Mouse (Mus musculus) liver (tissue): ENCODE measurements around the gene Keap1.
"Not testable (repeated sequence)": the region's sequence is repeated elsewhere in the genome, so short reads cannot be mapped to it uniquely, and the experiment has no call there.

Experiments used
- DNase-seq: peaks from one replicate; pipeline ENCODE4 v3.0.0-alpha.2; 2020; ENCODE audit warnings: mixed read lengths

Gene Keap1

GRCm38 (mm10) chr9:21261831-21262230 lies 22.7 kb upstream of the Keap1 start:
- no peak for DNase-seq

DNA sequence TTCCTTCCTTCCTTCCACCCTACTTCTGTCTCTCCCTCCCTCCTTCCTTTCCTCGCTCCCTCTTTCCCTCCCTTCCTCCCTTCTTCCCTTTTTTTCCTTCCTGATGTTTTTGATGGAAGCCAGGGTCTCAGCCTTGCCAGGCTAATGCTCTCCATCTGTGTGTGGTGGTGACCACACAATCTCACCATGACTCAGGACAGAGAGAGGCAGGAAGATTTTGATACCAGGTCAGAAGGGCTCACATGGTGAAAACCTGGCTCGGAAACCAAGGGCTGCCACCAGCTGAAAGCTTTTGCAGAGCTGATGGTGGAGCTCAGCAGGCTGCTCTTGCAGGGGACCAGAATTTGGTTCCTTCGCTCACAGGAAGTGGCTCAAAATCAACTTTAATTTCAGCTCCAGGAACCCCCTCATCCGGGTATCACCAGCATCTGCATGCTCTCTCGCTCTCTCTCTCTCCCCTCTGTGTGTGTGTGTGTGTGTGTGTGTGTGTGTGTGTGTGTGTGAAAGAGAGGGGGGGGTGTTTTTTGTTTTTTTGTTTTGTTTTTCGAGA lies 21.4 kb upstream of the Keap1 start:
- DNase-seq: no peak

GRCm38 (mm10) chr9:21256349-21256748 lies 17.2 kb upstream of the Keap1 start:
- not testable (repeated sequence) for DNase-seq

DNA sequence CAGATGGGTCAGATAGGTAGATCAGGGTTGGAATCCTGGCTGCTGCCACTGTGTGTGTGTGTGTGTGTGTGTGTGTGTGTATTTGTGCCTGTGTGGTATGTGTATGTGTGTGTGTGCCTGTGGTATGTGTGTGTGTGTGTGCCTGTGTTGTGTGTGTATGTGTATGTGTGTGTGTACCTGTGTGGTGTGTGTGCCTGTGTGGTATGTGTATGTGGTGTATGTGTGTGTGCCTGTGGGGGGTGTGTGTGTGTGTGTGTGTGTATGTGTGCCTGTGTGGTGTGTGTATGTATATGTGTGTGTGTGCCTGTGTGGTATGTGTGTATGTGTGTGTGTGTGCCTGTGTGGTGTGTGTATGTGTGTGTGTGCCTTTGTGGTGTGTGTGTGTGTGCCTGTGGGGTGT lies 15.5 kb upstream of the Keap1 start:
- DNase-seq: no peak

DNA sequence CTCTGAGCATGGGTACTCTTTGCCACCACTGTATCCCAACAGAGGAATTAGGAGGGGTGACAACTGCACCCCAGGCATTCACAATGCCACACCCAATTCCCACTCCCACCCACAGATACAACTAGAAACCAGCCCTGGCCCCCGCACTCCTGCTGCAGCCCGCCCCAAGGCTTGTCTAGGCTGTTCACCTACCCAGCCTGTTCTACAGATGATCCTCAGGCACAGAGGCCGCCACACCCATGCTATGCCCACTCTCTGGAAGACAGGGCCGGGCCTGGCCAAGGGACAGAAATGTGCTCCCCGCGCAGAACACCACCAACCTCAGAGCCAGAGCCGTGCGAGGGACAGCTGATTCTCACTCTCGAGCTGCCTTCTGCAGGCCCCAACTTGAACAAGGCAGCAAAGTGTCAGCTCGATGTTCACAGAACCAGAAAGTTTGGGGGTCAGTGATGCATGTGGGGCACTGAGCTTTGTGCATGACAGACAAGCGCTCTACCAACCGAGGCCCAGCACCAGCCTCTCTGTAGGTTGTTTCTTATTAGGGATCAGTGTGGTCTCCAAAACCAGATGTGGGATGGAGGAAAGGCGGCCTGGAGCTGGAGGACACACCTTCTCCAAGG lies 12.1 kb upstream of the Keap1 start:
- DNase-seq: no peak

- DNase-seq: no peak
Observed at GRCm38 (mm10) chr9:21250509-21250908, 11.3 kb upstream of the Keap1 start.

- DNase-seq: no peak
Observed at GRCm38 (mm10) chr9:21249629-21250508, 10.7 kb upstream of the Keap1 start.

DNA sequence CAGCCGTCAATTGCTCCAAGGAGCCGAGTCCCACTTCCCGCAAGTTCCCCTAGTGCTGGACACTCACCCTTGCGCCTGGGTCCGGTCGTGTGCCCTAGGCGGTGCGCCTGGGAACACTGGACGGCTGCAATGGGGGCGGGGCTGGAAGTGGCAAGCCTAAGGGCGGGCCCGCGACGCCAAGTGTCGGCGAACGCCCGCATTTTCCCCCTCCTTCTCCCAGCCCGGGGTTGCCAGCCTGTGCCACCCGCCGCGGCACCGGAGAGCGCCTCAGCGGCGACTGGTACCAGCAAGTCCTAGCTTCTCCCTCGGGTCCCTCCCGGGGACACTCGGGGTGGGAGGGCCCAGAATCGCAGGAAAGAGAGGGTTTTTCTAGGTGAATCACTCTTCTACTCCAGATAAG lies 9.2 kb upstream of the Keap1 start, which contains the start of gene S1pr5:
Gene S1pr5, minus strand, starts transcription at position 118 of the 400 bp plus-strand sequence.
- DNase-seq: peak; percentile 40

GRCm38 (mm10) chr9:21246342-21246741 lies 7.2 kb upstream of the Keap1 start:
- no peak for DNase-seq

GRCm38 (mm10) chr9:21245113-21245487 lies 5.9 kb upstream of the Keap1 start:
- DNase-seq: no peak

DNA sequence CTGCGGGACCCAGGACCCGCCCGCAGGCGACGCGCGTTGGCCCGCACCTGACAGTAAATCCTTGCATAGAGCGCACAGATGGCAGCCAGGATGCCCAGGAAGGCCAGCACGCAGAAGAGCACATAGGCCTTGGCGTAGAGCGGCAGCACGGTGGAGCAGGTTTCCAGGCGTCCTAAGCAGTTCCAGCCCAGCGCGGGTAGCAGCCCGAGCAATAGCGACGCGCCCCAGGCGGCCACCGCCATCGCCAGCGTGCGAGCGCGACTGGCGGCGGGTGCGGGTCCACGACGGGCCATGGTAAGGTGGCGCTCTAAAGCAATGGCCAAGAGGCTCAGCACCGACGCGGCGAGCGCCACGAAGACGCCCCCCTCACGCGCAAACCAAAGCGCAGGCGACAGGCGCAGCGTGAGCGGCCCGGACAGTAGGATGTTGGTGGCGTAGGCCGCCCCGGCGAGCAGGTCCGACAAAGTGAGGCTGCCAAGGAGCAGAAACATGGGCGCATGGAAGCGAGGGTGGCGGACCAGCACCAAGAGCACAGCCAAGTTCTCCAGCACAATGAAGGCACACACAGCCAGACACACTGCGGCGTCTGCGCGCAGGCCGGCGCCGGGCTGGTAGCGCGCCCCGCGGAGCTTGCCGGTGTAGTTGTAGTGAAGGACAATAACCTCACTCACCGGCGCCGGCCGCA lies 5.4 kb upstream of the Keap1 start:
- DNase-seq: no peak

GRCm38 (mm10) chr9:21243826-21244427 lies 4.8 kb upstream of the Keap1 start:
- DNase-seq: no peak

DNA sequence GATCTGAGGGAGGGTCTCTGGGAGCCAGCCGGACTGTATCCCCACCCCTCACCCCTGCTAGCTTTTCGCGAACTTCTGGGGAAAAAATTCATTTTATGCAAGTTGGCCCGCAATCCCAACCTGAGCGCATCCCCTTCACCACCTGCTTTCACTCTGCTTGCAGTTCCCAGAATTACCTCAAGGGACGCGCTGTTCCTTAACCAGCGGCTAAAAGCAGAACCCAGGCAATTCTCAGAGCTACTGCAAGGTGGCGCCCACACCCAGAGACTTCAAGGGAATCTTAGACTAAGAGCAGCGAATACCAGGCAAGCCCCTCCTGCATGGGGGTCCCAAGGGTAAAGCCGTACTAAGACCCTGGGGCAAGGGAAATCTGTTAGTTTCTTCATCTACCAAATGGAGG lies 2.2 kb upstream of the Keap1 start:
- peak; percentile 92 for DNase-seq

- no peak for DNase-seq
Observed at GRCm38 (mm10) chr9:21239465-21239848, 296 bp upstream of the Keap1 start.

- DNase-seq: no peak
Observed at GRCm38 (mm10) chr9:21238004-21238732, 993 bp downstream of the Keap1 start.

- DNase-seq: peak; percentile 55
Observed at GRCm38 (mm10) chr9:21237368-21238003, 1.7 kb downstream of the Keap1 start.

GRCm38 (mm10) chr9:21236991-21237367 lies 2.2 kb downstream of the Keap1 start:
- no peak for DNase-seq

GRCm38 (mm10) chr9:21235341-21235740 lies 3.8 kb downstream of the Keap1 start:
- DNase-seq: no peak

DNA sequence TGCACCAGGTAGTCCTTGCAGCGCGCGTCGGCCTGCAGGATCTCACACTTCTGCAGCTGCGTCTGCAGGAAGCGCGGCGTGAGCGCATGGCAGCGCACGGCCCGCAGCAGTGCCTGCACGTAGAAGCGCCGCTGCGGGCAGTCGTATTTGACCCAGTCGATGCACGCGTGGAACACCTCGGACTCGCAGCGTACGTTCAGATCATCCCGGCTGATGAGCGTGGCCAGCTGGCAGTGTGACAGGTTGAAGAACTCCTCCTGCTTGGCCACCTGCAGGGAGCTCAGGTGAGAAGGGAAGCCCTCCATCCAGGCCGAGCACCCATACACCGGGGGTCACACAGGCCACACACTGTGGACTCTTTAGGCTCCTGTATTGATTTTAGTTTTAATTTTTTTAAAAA lies 5.4 kb downstream of the Keap1 start:
- DNase-seq: no peak

GRCm38 (mm10) chr9:21233366-21233765 lies 5.8 kb downstream of the Keap1 start:
- DNase-seq: no peak

GRCm38 (mm10) chr9:21232867-21233266 lies 6.3 kb downstream of the Keap1 start:
- DNase-seq: no peak

GRCm38 (mm10) chr9:21231551-21231950 lies 7.6 kb downstream of the Keap1 start:
- DNase-seq: no peak
